Mouse (Mus musculus): ENCODE results near the gene Fam160b1. TPM values are rescaled to one million over a fixed set of nuclear protein-coding genes. Genes with fewer than 3 reads are reported as not detected.
A peak's percentile ranks its signal among the peaks of the same experiment; 100 is the strongest.

Gene Fam160b1
- 14.1 and 16.5 TPM in 2 replicates for polyA plus RNA-seq (2014; fragmentation: Nextera tagmentation; extraction: Ambion mirVana)

GRCm38 (mm10) chr19:57360341-57361130 lies at the start of gene Fam160b1:
Gene Fam160b1 (plus strand): TSS chr19:57360680.
- DNase-seq (ENCODE audit: low spot score, missing footprints) (peak; percentile 100), ATAC-seq (ENCODE audit: low FRiP score) (peak; percentile 94)
- Histone ChIP-seq H3K36me3 (ENCODE audit: control insufficient read depth, insufficient read depth, low read length) (no peaks in the 10 kb centered on the region), H3K4me3 (ENCODE audit: low read depth, low read length) (peak within 1 kb of the TSS; percentile 78), H3K9me3 (ENCODE audit: control insufficient read depth, low read length) (no peaks in the 10 kb centered on the region), H3K4me1 (ENCODE audit: control insufficient read depth, insufficient read depth, low read length) (peaks cover 29% of the 10 kb centered on the region), H3K4me2 (peak within 1 kb of the TSS; percentile 56), H3K27ac (ENCODE audit: low read depth, low read length) (peak within 1 kb of the TSS; percentile 89), H3K27me3 (ENCODE audit: control insufficient read depth, insufficient read depth, low read length) (no peaks in the 10 kb centered on the region), H3K9ac (ENCODE audit: low read length) (peak within 1 kb of the TSS; percentile 97)
- 2% methylated on average over 58 of the region's 70 CpGs for WGBS

GRCm38 (mm10) chr19:57313226-57313625 lies 47.3 kb upstream of the Fam160b1 start:
- H3K27ac ChIP-seq (ENCODE audit: low read depth, low read length): no peak overlapping the region
- H3K36me3 ChIP-seq (ENCODE audit: control insufficient read depth, insufficient read depth, low read length): no peaks in the 10 kb centered on the region
- peak; percentile 81 for DNase-seq (ENCODE audit: low spot score, missing footprints)
- H3K9me3 ChIP-seq (ENCODE audit: control insufficient read depth, low read length): no peaks in the 10 kb centered on the region
- no peak overlapping the region for H3K4me3 ChIP-seq (ENCODE audit: low read depth, low read length)
- H3K27me3 ChIP-seq (ENCODE audit: control insufficient read depth, insufficient read depth, low read length): peaks cover 7% of the 10 kb centered on the region; the same call in 1 of the 2 replicates
- WGBS: 84% methylated on average over 10 of the region's 10 CpGs
- H3K4me1 ChIP-seq (ENCODE audit: control insufficient read depth, insufficient read depth, low read length): peaks cover 4% of the 10 kb centered on the region
- H3K9ac ChIP-seq (ENCODE audit: low read length): no peak overlapping the region
- ATAC-seq (ENCODE audit: low FRiP score): no peak
- H3K4me2 ChIP-seq: no peak overlapping the region

GRCm38 (mm10) chr19:57313891-57314345 lies 46.6 kb upstream of the Fam160b1 start:
- Histone ChIP-seq H3K9ac (ENCODE audit: low read length) (no peak overlapping the region; the same call in 1 of the 2 replicates), H3K4me3 (ENCODE audit: low read depth, low read length) (peak overlapping the region; percentile 46; the same call in 1 of the 2 replicates), H3K27ac (ENCODE audit: low read depth, low read length) (no peak overlapping the region), H3K4me2 (peak overlapping the region; percentile 90), H3K9me3 (ENCODE audit: control insufficient read depth, low read length) (no peaks in the 10 kb centered on the region), H3K36me3 (ENCODE audit: control insufficient read depth, insufficient read depth, low read length) (no peaks in the 10 kb centered on the region), H3K4me1 (ENCODE audit: control insufficient read depth, insufficient read depth, low read length) (peaks cover 4% of the 10 kb centered on the region), H3K27me3 (ENCODE audit: control insufficient read depth, insufficient read depth, low read length) (peaks cover 7% of the 10 kb centered on the region; the same call in 1 of the 2 replicates)
- DNase-seq (ENCODE audit: low spot score, missing footprints) (no peak), ATAC-seq (ENCODE audit: low FRiP score) (no peak)
- WGBS: 68% methylated on average over 3 of the region's 3 CpGs

- Histone ChIP-seq H3K4me1 (ENCODE audit: control insufficient read depth, insufficient read depth, low read length) (peaks cover 4% of the 10 kb centered on the region), H3K36me3 (ENCODE audit: control insufficient read depth, insufficient read depth, low read length) (no peaks in the 10 kb centered on the region), H3K27ac (ENCODE audit: low read depth, low read length) (no peak within 1 kb of the TSS), H3K4me2 (peak within 1 kb of the TSS; percentile 90), H3K4me3 (ENCODE audit: low read depth, low read length) (peak within 1 kb of the TSS; percentile 46), H3K27me3 (ENCODE audit: control insufficient read depth, insufficient read depth, low read length) (peaks cover 7% of the 10 kb centered on the region; the same call in 1 of the 2 replicates), H3K9ac (ENCODE audit: low read length) (peak within 1 kb of the TSS; percentile 52), H3K9me3 (ENCODE audit: control insufficient read depth, low read length) (no peaks in the 10 kb centered on the region)
- ATAC-seq (ENCODE audit: low FRiP score) (peak; percentile 62), DNase-seq (ENCODE audit: low spot score, missing footprints) (peak; percentile 89)
- WGBS: 2% methylated on average over 52 of the region's 52 CpGs
Observed at GRCm38 (mm10) chr19:57314346-57315012, 46.0 kb upstream of the Fam160b1 start, which contains the start of gene Ablim1. Gene Ablim1 (minus strand): TSS chr19:57314919.

- H3K27me3 ChIP-seq (ENCODE audit: control insufficient read depth, insufficient read depth, low read length): peaks cover 7% of the 10 kb centered on the region; the same call in 1 of the 2 replicates
- peak overlapping the region; percentile 52 for H3K9ac ChIP-seq (ENCODE audit: low read length)
- H3K27ac ChIP-seq (ENCODE audit: low read depth, low read length): no peak overlapping the region
- 44% methylated on average over 11 of the region's 11 CpGs for WGBS
- DNase-seq (ENCODE audit: low spot score, missing footprints): peak; percentile 81
- no peaks in the 10 kb centered on the region; the same call in 1 of the 2 replicates for H3K9me3 ChIP-seq (ENCODE audit: control insufficient read depth, low read length)
- H3K4me1 ChIP-seq (ENCODE audit: control insufficient read depth, insufficient read depth, low read length): peaks cover 4% of the 10 kb centered on the region
- H3K4me3 ChIP-seq (ENCODE audit: low read depth, low read length): peak overlapping the region; percentile 46
- peak overlapping the region; percentile 90 for H3K4me2 ChIP-seq
- ATAC-seq (ENCODE audit: low FRiP score): no peak; the same call in 1 of the 2 replicates
- H3K36me3 ChIP-seq (ENCODE audit: control insufficient read depth, insufficient read depth, low read length): no peaks in the 10 kb centered on the region
Observed at GRCm38 (mm10) chr19:57315013-57315565, 45.4 kb upstream of the Fam160b1 start.

- peaks cover 4% of the 10 kb centered on the region for H3K4me1 ChIP-seq (ENCODE audit: control insufficient read depth, insufficient read depth, low read length)
- ATAC-seq (ENCODE audit: low FRiP score) (no peak), DNase-seq (ENCODE audit: low spot score, missing footprints) (no peak)
- no peak overlapping the region for H3K4me3 ChIP-seq (ENCODE audit: low read depth, low read length)
- peaks cover 7% of the 10 kb centered on the region; the same call in 1 of the 2 replicates for H3K27me3 ChIP-seq (ENCODE audit: control insufficient read depth, insufficient read depth, low read length)
- no peaks in the 10 kb centered on the region; the same call in 1 of the 2 replicates for H3K9me3 ChIP-seq (ENCODE audit: control insufficient read depth, low read length)
- no peaks in the 10 kb centered on the region for H3K36me3 ChIP-seq (ENCODE audit: control insufficient read depth, insufficient read depth, low read length)
- H3K9ac ChIP-seq (ENCODE audit: low read length): no peak overlapping the region
- H3K4me2 ChIP-seq: no peak overlapping the region
- WGBS: 90% methylated on average over 3 of the region's 3 CpGs
- H3K27ac ChIP-seq (ENCODE audit: low read depth, low read length): no peak overlapping the region
Observed at GRCm38 (mm10) chr19:57316597-57316996, 43.9 kb upstream of the Fam160b1 start.

GRCm38 (mm10) chr19:57320656-57321382 lies 39.7 kb upstream of the Fam160b1 start:
- Histone ChIP-seq H3K4me1 (ENCODE audit: control insufficient read depth, insufficient read depth, low read length) (no peaks in the 10 kb centered on the region), H3K36me3 (ENCODE audit: control insufficient read depth, insufficient read depth, low read length) (no peaks in the 10 kb centered on the region), H3K9ac (ENCODE audit: low read length) (no peak overlapping the region), H3K4me3 (ENCODE audit: low read depth, low read length) (no peak overlapping the region), H3K4me2 (no peak overlapping the region), H3K27ac (ENCODE audit: low read depth, low read length) (no peak overlapping the region), H3K9me3 (ENCODE audit: control insufficient read depth, low read length) (no peaks in the 10 kb centered on the region; the same call in 1 of the 2 replicates), H3K27me3 (ENCODE audit: control insufficient read depth, insufficient read depth, low read length) (no peaks in the 10 kb centered on the region)
- WGBS: 75% methylated on average over 9 of the region's 9 CpGs
- ATAC-seq (ENCODE audit: low FRiP score): no peak
- no peak for DNase-seq (ENCODE audit: low spot score, missing footprints)

GRCm38 (mm10) chr19:57321839-57322238 lies 38.6 kb upstream of the Fam160b1 start:
- no peak overlapping the region for H3K9ac ChIP-seq (ENCODE audit: low read length)
- no peaks in the 10 kb centered on the region for H3K4me1 ChIP-seq (ENCODE audit: control insufficient read depth, insufficient read depth, low read length)
- H3K27me3 ChIP-seq (ENCODE audit: control insufficient read depth, insufficient read depth, low read length): no peaks in the 10 kb centered on the region
- ATAC-seq (ENCODE audit: low FRiP score) (no peak), DNase-seq (ENCODE audit: low spot score, missing footprints) (no peak)
- H3K4me3 ChIP-seq (ENCODE audit: low read depth, low read length): no peak overlapping the region
- H3K9me3 ChIP-seq (ENCODE audit: control insufficient read depth, low read length): no peaks in the 10 kb centered on the region; the same call in 1 of the 2 replicates
- no peak overlapping the region for H3K4me2 ChIP-seq
- no peaks in the 10 kb centered on the region for H3K36me3 ChIP-seq (ENCODE audit: control insufficient read depth, insufficient read depth, low read length)
- H3K27ac ChIP-seq (ENCODE audit: low read depth, low read length): no peak overlapping the region
- 83% methylated on average over 3 of the region's 3 CpGs for WGBS

Measured in midbrain, embryonic 11.5 days (tissue).